Mouse (Mus musculus) megakaryocyte, adult 5-6 weeks (primary cell): ENCODE results near the gene Amer2. TPM values are rescaled to one million over a fixed set of nuclear protein-coding genes. Genes with fewer than 3 reads are reported as not detected.

Experiments
- ATAC-seq: 2 replicates; pipeline ENCODE4 v1.8.0; 2016; ENCODE audit warnings: mild to moderate bottlenecking, inconsistent platforms; ENCODE audit not compliant: poor library complexity, severe bottlenecking
- total RNA-seq, 2 experiments: library from RNA; stranded (forward) in 1 of 2; stranded (reverse) in 1 of 2; fragments of 153-499, 151-499 nt in 1 of 2; fragments of 221-1000, 200-1000 nt in 1 of 2; gene quantifications; 2 replicates each; pipeline versions ENCODE4 v1.2.3 to v1.2.4; 2015 to 2017

Gene Amer2
- total RNA-seq, 2 experiments from 2014 or later: 1.9 to 2.9 TPM

DNA sequence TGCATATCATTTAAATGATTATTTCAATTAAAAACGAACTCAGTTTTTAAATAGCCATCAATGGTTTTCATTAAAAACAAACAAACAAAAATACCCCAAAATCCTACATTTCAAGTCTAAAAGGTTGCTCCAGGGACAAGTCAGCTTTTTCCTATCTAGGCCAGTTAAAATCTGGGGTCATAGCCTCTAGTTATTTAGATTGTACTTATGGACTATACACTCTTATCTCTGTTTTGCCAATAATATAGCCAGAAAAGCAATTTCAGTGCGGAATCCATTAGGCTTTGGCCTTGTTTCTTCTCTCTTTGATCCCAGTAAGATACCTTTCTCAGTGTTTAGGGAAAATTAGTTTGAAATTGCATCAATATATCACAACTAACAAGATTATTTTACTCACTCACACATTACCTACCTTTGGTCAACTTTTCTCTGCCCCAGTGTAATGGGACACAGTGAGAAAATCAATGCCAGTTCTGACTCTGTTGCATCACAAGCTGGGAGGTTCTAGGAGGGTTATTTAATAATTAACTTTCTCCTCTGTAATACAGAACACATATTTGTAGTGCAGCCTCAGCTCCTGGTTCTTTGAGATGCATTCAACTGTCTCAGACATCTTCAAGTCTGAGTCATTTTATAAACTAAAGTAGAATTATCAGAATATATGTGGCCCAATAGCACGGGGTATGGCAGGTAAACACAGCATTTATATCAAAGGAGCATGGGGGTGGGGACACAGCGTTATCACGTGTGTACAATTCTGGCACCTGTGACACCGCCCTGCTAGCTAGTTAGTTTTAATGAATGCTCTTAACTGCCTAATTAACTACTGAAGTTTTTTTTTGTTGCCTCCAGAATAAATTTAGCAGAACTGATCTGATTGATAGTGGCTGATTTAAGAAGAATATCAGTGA is 13.8 kb downstream of the Amer2 start:
- no peak for ATAC-seq

DNA sequence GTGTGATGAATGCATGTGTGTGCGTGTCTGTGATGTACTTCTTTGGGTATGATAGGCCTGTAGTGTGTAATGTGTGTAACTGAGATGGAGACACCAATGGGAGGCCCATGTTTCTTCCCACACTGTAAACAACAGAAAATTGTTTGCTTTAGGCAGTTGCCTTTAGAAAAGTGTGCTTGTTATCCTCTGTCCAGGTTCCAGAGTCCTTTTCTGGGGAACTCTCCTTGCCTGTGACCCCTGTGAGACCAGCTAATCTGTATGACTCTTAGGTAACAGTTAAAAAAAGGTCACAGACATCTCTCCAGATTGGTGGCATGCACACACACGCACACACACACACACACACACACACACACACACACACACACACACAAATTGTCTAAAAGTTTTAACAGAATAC is 15.3 kb downstream of the Amer2 start:
- ATAC-seq: no peak

DNA sequence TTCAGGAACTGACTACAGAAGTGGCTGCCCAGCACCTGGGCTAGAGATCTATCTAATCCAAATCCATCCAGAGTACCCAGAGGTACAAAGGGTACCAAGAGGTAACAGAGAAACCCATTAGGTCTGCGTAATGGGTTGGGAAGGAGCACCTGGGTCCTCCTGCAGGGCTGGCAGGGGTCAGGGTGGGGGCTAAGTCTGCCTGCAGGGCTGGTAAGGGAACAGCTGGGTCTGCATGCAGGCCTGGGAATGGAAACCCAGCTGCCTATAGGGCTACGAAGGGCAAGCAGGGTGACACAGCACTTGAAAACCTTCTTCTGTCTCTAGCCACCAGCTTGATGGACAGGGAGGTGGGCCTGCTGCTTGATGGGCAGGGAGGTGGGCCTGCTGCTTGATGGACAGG is 19.1 kb downstream of the Amer2 start:
- no peak for ATAC-seq

DNA sequence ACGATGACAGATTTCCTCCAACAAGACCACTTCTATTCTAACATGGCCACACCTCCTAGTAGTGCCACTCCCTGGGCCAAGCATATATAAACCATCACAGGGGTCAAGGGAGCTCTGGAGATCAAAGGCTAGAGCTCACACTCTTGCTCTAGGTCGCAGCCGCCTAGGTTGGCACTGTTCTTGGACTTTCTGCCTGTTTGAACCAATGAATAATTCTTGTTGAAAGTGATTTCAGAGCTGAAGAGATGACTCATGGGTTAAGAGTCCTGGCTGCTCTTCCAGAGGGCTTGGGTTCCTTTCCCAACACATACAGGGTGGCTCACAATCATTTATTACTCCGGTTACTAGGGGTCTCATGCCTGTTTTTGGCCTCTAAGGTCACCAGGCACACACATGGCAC is 24.3 kb downstream of the Amer2 start:
- no peak for ATAC-seq

DNA sequence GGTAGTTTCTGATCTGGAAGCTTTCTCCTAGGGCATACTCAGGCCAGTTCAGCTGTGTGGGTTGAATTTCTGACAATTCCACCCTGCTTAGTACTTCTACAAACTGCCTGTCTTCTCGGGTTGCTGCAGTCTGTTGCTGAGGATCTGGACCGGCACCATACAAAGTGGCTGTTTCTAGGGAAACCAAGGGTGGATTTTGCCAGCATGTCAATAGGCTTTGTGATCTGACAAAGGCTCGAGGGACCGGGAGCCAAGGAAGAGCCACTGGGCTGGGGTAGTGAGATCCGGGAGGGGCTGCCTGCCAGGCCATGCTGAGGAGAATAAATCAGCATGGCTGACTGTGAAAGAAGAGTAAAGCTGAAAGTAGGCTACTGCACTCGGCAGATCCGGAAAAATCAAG is 25.8 kb downstream of the Amer2 start:
- no peak for ATAC-seq

DNA sequence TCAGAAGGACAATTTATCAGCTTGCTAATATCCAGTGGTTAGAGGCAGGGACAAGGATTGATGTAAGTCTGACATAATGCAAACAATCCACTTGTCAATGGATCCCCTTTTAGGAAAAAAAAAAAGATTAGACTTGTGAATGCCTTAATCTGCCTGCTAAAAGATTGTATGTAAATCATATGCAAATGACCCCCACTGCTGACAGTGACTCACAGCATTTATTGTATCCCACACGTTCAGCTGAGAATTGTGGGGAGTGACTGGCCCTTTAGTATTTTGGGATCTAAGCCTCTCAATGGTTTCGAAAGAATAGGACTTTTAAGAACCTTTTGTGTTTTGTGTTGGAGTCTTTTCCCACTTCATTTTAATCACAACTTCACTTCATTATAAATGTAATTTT is 30.2 kb downstream of the Amer2 start:
- no peak for ATAC-seq

DNA sequence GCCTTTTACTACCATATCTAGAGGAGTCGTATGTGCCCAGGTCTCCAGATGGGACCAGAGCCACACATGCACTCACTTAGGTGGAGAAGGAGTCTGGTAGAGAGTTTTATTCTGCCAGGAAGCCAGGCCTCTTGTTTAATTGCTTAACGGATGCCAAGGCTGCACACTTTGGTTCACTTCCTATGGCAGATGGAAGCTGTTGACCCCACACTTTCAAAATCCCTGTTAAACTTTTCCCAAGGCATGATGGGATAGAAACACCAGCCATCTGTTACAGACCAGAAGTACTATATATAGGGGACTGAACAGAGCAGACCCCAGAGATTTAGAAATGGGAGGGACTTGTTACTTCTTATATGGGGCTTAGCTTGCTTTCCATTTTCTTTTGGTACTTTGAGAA is 32.8 kb downstream of the Amer2 start:
- ATAC-seq: no peak

DNA sequence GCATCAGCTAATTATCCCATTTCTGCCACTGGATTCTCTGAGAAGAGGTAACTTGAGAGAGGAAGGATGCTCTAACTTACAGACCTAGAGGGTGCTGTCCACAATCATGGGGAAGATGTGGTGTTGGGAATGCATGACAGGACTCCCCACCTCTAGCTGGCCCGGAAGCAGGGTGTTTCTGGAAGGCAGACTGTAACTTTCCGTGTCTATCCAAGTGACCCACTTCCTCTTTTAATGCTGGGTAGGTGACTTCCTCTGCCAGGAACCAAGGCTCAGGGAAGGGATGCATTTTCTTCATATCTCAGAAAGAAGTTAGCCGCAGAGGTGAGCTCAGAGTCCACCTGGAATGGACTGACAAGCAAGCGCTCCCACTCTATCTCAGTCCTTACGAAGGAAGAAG is 33.5 kb downstream of the Amer2 start:
- ATAC-seq: peak; percentile 72

DNA sequence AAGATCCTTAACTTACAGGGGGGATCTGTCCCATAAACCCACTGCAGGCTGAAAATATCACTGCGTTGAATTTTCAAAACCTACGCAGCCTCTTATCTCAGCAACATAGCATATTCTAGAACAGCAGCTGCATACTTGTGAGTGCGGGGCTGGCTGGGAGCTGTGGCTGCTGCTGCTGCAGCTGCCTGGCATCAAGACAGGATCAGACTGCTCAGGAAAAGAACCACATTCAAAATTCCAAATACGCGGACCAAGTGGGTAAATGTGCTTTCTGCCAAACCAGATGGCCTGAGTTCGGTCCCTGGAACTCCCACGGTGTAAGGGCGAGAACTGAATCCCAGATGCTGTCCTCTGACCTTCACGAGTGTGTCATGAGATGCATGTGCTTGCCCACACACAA is 34.3 kb downstream of the Amer2 start:
- no peak for ATAC-seq

DNA sequence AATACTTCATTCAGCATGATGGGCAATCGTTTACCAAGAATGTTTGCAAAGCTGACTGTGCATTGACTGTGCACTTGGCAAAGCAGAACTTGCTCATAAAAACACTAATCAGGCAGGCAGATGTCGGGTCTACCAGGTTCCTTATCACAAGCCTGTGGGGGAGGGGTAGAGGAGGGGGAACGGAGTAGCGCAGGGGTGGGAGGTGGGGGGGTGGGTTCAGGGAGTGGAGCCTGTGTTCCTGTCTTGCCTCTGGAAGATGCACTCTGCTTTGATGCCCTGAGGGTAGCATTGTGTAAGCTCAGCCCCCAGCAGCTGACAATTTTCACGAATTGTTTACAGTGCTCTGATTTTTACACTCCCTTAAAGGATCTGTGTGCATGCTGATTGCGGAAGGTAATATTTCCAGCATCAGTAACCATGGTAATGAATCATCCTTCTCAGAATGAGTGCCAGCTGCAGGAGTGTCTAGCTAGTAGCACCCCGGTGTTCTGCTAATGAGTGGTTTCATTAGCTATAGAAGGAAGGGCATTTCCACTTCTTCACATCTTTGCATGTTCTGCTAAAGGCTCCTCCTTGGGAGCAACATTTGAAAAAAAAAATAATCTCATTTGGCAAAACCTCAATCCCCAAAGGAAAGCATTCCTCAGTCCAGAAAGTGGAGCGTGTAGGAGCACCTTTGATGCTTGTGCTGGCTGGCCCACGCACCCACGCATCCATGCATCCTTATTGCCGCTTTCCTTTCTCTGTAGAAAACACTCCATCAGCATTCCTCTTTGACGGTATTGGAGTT is 36.8 kb downstream of the Amer2 start:
- ATAC-seq: no peak

DNA sequence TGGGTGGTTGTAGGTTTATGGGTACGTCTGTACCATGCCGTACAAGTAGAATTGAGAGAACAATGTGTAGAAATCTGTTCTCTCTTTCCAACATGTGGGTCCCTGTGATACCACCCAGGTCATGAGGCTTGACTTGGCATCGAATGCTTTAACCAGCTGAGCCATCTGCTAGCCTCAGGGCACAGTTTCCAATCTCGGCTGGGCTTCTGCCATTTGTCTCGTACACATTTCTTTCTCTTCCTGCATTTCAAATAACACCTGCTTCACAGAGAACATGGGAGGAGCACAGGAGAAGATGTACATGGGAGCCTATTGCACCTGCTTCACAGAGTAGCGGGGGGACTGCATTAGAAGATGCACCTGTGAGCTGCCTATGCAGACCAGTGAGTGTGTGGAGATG is 38.2 kb downstream of the Amer2 start:
- ATAC-seq: no peak

DNA sequence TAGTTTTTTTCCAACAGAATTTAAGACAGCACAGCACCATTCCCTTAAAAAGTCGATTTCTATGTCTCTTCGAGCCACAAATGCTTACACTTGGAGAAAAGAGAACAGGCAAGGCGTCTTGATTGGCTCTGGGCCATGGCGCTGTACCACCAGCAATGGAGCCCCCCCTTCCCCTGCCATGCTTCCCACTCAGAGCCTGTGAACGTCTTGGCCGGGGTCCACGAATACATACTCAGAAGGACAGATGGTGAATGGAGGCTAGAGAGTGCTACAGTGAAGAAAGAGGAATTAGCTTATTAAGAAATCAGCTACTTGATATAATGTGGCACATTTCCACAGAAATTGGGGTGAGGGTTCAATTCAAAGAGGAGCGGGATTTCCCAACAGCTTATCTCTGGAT is 41.6 kb downstream of the Amer2 start:
- 0 out of 2 replicates have a peak, but pooled peaks have one; percentile 24 for ATAC-seq

DNA sequence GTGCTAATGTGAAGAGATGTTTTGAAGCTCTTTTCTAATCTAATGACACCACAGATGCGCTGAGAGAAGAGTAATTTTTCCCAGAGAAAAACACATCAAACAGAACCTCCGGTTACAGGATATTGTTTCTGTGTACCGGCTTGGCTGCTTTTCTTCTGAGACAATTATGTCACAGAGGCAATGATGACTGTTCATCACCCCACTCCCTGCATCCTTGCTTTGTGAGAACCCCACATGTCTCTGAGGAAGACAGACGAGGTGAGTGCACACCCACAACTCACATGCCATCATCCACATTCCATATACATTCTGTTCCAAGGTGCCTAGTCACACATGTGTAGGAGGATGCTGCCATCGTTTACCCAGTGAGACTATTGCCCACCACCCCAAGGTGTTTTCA is 44.9 kb downstream of the Amer2 start:
- no peak for ATAC-seq

DNA sequence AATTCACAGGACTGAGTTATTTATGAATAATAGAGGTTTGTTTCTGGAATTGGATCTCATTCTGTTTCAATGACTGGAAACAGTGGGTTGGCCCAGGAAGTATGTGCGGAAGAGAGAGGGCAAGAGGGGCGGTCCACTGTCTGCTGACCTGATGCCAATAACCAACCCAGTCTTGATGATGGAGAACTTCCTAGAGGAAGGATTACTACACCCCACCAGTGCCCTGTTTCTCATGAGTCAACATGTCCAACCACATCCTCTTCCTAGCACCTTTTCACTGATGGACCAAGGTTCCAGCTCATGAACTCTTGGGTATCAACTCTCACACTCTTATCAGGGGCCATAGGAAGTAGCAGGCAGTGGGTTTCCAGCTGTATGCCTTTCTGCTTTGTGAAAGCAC is 49.9 kb downstream of the Amer2 start:
- ATAC-seq: peak; percentile 83

DNA sequence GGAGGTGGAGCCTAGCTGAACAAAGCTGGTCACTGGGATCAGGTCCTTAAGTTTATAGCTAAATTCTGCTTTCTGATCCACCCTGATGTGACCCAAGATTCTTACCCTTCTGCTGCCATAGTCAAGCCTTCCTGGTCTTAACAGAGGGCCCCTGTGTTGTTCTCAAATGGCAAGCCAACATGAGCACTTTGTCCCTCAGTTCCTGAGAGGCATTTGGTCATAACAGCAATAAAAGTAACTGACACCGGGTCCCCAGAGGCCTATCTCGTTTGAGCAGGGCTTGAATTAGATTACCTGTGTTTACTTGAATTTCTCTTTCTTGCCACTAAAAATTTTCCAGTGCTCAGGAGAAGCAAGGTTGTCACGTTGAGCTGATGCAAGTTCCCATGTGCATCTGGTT is 51.1 kb downstream of the Amer2 start:
- no peak for ATAC-seq

DNA sequence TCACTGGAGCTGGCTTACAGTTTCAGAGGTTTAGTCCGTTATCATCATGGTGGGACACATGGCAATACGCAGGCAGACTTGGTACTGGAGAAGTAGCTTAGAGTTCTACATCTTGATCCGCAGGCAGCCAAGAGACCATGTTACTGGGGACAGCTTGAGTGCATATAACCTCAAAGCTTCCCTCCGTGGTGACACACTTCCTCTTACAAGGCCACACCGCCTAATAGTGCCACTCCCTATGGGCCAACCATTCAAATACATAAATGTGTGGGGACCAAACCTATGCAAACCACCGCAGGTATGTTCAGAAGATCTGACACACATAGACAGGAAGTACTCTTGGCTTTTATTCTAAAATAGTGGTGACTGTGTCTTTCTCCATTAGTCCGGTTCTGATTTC is 52.5 kb downstream of the Amer2 start:
- peak; percentile 87 for ATAC-seq

DNA sequence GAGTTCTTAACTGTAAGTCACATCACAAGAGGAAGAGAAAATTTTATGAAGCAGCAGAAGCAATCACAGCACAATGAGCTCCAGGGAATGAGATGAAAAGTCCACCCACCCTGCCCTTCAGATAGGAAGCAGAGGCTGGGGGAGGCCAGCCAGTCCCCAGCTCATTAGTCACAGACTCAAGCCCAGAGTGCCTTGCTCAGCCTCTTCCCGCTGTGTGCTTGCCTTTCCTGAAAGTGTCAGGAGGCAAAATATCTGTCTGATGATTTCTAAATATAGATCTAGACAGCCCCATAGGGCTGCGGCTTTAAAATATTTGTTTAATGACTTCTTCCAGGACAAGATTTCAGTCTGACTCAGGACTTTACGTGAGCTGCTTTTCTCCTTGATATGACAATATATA is 54.8 kb downstream of the Amer2 start:
- no peak for ATAC-seq

DNA sequence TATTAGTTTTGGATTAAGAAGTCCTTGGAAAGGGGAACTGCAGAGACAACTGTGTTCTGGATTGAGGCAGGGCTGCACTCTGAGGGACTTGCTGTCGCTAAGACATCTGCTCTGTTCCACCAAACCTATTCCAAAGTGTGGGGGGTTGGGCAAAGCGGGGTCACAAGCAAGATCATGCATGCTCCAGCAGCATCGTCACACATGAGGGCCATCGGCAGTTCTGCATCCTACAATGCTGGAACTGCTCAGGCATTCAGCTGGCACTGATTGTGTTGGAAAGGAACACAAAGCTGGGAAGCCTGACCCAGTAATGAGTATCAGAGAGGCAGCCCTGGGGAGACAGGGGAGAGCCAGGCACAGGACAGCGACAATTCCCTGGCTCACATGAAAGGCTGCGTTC is 56.5 kb downstream of the Amer2 start:
- ATAC-seq: no peak

DNA sequence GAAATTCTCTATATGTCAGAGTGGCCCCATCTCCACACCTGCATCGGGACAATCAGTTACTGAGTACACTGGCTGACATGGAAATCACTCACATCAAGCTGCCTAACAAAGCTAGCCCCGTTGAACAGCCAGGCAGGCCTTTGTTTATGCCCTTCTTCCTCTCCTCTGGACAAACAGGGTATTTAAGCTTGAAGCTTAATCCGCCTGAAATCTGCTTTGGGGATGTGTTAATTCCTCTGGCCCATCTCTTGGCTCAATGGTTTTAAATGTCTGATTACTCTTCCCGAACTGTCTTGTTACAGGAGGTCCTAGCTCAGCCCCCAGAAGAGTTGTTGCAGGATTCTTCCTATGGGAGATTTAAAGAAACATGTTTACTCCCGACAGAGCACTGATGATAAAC is 58.5 kb downstream of the Amer2 start:
- ATAC-seq: no peak

DNA sequence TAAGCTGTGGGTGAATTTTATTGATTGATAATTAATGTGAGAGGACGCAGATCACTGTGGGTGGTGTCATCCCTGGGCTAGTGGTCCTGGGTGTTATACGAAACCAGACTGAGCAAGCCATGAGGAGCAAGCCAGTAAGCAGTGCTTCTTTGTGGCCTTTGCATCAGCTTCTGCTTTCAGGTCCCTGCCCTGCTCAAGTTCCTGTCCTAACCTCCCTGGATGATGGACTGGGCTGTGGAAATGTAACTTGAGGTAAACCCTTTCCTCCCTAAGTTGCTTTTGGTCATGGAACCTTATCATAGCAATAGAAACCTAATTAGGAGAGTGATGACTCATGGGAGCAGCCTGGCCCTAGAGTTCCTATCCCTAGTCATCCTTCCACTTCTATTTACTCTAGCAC is 59.1 kb downstream of the Amer2 start:
- peak; percentile 84 for ATAC-seq

DNA sequence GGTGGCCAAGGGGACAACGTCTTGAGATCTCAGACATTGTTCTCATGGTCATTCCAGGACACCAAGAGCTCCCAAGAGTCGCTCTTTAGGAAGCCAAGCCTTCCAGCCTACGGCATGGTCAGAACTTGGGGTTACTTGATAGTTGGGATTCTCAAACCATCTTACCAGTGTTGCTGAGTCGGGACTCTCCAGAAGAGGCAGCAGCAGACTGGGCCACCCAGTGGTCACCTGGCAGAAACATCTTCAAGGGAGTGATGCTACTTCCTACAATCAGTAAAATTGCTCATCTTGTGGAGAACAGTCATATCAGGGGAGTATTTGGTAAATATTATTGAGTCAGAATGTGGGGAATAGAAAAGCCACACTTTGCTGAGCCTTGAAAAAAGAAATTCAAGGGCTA is 62.5 kb downstream of the Amer2 start:
- peak; percentile 69 for ATAC-seq

DNA sequence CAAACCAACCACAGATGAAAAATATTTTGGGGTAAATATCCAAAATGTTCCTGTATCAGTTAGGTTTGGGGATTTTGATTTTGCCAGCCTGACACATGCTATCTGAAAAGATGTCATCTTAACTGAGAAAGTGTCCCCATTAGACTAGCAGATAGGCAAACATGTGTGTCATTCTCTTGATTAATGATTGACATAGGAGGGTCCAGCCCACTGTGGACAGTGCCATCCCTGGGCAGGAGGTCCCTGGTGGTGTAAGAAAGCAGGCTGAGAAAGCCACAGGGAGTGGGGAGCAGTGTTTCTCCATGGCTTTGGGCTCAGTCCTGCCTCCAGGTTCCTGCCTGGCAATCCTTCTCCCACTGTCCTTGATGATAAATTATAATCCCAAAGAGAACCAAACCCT is 63.3 kb downstream of the Amer2 start:
- ATAC-seq: no peak
